Mouse (Mus musculus) neural tube, embryonic 13.5 days (tissue): ENCODE measurements at regions not wholly inside any gene's neighbourhood (a gene's known extent, or its start where the extent isn't known, plus 50 kb on each side); places are given as distances from the start of the nearest gene placed in this dataset.

Experiments used
- ATAC-seq: fragments of 200-750 bp; cut with Nextera tagmentation; 2 replicates; pipeline ENCODE4 v1.8.0; 2017; ENCODE audit warnings: low read depth, mild to moderate bottlenecking, moderate TSS enrichment, moderate library complexity
- H3K27ac ChIP-seq: fragments of 300-500 bp; sonication (generic); replicated peaks from 2 replicates; pipeline ENCODE4 v1.5.1; 2015; ENCODE audit warnings: moderate library complexity, mild to moderate bottlenecking, inconsistent platforms
- H3K27me3 ChIP-seq: fragments of 300-500 bp; sonication (generic); 2 replicates; pipeline ENCODE4 v1.6.1; 2015; ENCODE audit warnings: mild to moderate bottlenecking, inconsistent platforms
- H3K36me3 ChIP-seq: fragments of 300-500 bp; sonication (generic); 2 replicates; pipeline ENCODE4 v1.6.1; 2015; ENCODE audit warnings: mild to moderate bottlenecking, inconsistent platforms
- H3K4me1 ChIP-seq: fragments of 300-500 bp; sonication (generic); replicated peaks from 2 replicates; pipeline ENCODE4 v1.6.1; 2015; ENCODE audit warnings: inconsistent platforms
- H3K4me2 ChIP-seq: fragments of 300-500 bp; sonication (generic); 2 replicates; pipeline ENCODE4 v1.6.1; 2015; ENCODE audit warnings: inconsistent platforms, mild to moderate bottlenecking, moderate library complexity
- H3K4me3 ChIP-seq: fragments of 300-500 bp; sonication (generic); 2 replicates; pipeline ENCODE4 v1.5.1; 2015; ENCODE audit warnings: mild to moderate bottlenecking, inconsistent platforms
- H3K9ac ChIP-seq: fragments of 300-500 bp; sonication (generic); 2 replicates; pipeline ENCODE4 v1.6.1; 2015; ENCODE audit warnings: moderate library complexity, mild to moderate bottlenecking, inconsistent platforms
- H3K9me3 ChIP-seq: fragments of 300-500 bp; sonication (generic); 2 replicates; pipeline ENCODE4 v1.6.1; 2016; ENCODE audit warnings: inconsistent platforms
- WGBS: fragments of 180-500 bp; shearing (Covaris S2); methylation state at CpG from one replicate; pipeline ENCODE4 v1.1.7; 2015; 5-methylcytosine and 5-hydroxymethylcytosine counted together

DNA sequence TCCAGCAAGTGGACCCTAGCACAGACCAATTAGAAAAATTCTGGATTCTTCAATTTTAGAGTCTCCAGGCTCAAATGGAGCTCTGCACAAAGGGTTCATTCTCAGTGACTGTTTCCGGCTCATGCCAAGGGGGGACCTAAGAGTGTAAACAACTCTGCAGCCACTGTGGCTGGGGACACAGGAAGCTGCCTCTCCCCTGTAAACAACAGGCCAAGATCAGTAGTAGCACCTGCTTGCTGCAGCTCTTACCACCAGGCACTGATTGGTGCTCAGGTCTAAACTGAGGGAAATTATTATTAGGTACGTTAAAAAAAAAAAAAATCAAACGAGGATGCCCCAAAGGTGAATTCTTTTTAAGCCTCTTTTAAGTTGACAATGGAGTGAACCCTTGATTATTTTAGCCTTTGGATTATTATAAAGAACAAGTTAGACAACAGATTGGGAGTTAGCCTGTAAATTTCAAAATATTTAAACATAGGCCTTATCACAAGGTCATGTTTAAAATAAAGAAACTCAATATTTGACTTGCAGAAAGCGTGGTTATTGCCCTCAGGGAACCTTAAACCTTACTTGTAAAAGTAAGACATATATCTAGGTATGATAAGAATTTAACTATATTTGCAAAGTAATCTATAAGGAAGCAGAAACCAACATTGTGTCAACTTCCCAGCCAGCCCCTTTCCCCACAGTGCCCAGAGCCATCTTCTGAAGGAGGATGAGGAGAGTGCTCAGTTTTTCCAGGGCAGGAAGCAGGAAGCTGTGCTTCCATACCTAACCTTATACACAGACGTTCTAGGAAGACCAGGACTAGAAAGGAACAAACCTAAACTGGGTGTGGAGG lies 104.2 kb upstream of the Fut8 start:
- WGBS = 82% methylated on average over 5 of the region's 5 CpGs
- H3K4me3 ChIP-seq = no peak overlapping the region

DNA sequence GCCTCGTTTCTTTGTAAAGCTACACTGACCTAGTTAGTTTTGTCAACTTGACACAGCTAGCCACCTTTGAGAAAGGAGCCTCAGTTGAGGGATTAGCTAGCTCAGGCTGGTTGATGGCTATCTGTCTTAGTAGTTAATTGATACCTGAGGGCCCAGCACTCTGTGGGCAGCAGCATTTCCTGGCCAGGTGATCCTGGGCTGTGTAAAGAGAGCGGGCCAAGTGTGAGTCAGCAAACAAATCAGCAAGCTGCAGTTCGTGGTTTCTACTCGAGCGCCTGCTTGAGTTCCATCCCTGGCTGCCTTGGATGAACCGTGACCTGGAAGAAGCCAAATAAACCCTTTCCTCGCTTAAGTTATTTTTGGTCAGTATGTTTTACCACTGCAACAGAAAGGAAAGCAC lies 106.6 kb upstream of the Fut8 start:
- no peak overlapping the region for H3K4me2 ChIP-seq
- no peak overlapping the region for H3K27ac ChIP-seq
- no peaks in the 10 kb centered on the region for H3K36me3 ChIP-seq
- no peaks in the 10 kb centered on the region for H3K4me1 ChIP-seq
- H3K9me3 ChIP-seq = 0 out of 2 replicates have a peak, but pooled peaks cover 3% of the 10 kb centered on the region
- WGBS = 82% methylated on average over 7 of the region's 7 CpGs
- H3K9ac ChIP-seq = no peak overlapping the region
- ATAC-seq = no peak
- H3K27me3 ChIP-seq = no peaks in the 10 kb centered on the region
- no peak overlapping the region for H3K4me3 ChIP-seq

More for the DNA sequence above, 104.2 kb upstream of the Fut8 start:
- H3K27ac ChIP-seq = no peak overlapping the region
- H3K4me1 ChIP-seq = no peaks in the 10 kb centered on the region
- no peaks in the 10 kb centered on the region for H3K27me3 ChIP-seq
- H3K4me2 ChIP-seq = no peak overlapping the region
- no peaks in the 10 kb centered on the region for H3K9me3 ChIP-seq
- ATAC-seq = no peak
- H3K36me3 ChIP-seq = no peaks in the 10 kb centered on the region
- no peak overlapping the region for H3K9ac ChIP-seq

DNA sequence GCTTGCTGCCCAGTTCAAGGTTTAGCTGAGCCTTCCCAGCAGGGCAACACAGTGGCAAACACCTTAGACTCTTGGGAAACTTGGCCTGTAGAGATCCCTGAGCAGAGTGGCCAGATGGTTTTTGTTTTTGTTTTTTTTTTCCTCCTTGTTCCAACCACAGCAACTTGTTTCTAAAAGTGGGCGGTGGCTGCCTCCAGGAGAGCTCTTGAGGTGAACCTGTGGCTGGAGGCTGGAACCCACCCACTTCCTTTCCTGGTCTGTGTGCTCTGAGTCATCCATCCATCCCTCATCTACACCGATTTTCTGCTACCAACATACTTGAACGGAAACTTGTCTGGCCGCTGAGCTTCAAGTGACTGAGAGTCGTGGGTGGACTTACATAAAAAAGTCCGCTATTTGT lies 107.4 kb upstream of the Fut8 start:
- Histone ChIP-seq H3K4me2 (no peak overlapping the region), H3K9ac (no peak overlapping the region), H3K27ac (no peak overlapping the region), H3K9me3 (0 out of 2 replicates have a peak, but pooled peaks cover 3% of the 10 kb centered on the region), H3K36me3 (no peaks in the 10 kb centered on the region), H3K27me3 (no peaks in the 10 kb centered on the region), H3K4me1 (no peaks in the 10 kb centered on the region), H3K4me3 (no peak overlapping the region)
- WGBS = 83% methylated on average over 6 of the region's 6 CpGs
- ATAC-seq = no peak

DNA sequence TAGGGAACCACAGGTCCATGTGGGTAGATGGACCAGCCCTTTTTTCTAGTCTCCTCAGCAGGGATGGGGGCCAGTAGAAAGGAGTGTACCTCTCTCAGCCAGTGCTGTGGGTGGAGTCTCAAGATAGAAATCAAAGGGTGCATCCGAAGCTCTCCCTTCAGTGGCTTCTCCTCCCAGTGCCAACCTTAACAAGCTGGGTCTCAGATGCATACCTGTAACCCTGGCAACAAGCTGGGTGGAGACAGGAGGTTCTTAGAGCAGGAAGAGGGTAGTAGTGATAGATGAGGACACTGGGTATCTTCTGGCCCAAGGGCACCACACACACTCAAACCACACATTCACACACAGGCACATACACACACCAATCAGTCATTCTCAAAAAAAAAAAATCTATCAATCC lies 113.7 kb upstream of the Fut8 start:
- Histone ChIP-seq H3K27me3 (no peaks in the 10 kb centered on the region), H3K9me3 (0 out of 2 replicates have a peak, but pooled peaks cover 3% of the 10 kb centered on the region), H3K27ac (no peak overlapping the region), H3K9ac (no peak overlapping the region), H3K36me3 (no peaks in the 10 kb centered on the region), H3K4me2 (no peak overlapping the region), H3K4me1 (no peaks in the 10 kb centered on the region), H3K4me3 (no peak overlapping the region)
- 35% methylated on average over 1 of the region's 1 CpGs for WGBS
- ATAC-seq = no peak

DNA sequence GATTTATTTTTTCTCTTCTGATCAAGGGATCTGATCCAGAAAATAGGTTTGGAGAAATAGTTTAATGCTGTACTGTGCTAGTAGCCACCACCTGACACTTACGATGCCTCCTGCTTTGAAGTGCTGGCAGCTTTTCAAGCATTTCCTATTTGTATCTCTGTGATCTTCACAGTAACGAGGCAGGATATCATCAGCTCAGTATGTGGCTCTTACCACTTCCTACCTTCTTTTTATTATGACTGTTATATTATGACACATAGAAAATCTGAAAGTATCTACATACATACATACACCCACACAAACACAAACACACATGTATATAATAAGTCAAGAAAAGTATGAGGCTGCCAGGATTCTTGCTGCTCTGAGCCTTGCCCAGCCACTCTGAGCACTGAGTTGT lies 124.4 kb upstream of the Fut8 start:
- WGBS = 83% methylated on average over 2 of the region's 2 CpGs

DNA sequence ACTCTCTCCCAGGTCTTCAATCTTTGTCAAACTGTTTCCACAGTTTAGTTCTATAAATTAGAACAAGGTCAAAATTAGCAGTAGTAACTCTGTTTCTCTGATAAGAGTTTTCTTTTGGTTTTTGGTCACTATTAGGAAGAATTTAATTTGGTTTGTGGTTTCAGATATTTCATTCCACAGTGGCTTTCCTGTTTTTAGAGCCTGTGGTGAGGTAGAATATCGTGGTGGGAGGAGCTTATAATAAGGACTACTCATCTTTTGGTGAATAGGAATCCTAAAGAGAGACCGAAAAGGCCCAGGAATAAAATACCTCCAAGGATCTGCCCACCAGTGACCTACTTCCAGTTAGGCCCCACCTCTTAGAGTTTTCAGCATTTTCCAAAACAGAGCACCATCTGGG lies 125.8 kb upstream of the Fut8 start:
- peaks cover 3% of the 10 kb centered on the region; the same call in 1 of the 2 replicates for H3K9me3 ChIP-seq
- no peak overlapping the region for H3K9ac ChIP-seq
- H3K4me2 ChIP-seq = no peak overlapping the region
- H3K36me3 ChIP-seq = no peaks in the 10 kb centered on the region
- no peaks in the 10 kb centered on the region for H3K27me3 ChIP-seq
- H3K4me3 ChIP-seq = no peak overlapping the region
- H3K27ac ChIP-seq = no peak overlapping the region
- no peaks in the 10 kb centered on the region for H3K4me1 ChIP-seq
- no peak for ATAC-seq
- WGBS = 75% methylated on average over 2 of the region's 2 CpGs

More for the DNA sequence above, 124.4 kb upstream of the Fut8 start:
- Histone ChIP-seq H3K4me3 (no peak overlapping the region), H3K9me3 (peaks cover 3% of the 10 kb centered on the region; the same call in 1 of the 2 replicates), H3K9ac (no peak overlapping the region), H3K4me2 (no peak overlapping the region), H3K4me1 (no peaks in the 10 kb centered on the region), H3K27me3 (no peaks in the 10 kb centered on the region), H3K27ac (no peak overlapping the region), H3K36me3 (no peaks in the 10 kb centered on the region)
- no peak for ATAC-seq

DNA sequence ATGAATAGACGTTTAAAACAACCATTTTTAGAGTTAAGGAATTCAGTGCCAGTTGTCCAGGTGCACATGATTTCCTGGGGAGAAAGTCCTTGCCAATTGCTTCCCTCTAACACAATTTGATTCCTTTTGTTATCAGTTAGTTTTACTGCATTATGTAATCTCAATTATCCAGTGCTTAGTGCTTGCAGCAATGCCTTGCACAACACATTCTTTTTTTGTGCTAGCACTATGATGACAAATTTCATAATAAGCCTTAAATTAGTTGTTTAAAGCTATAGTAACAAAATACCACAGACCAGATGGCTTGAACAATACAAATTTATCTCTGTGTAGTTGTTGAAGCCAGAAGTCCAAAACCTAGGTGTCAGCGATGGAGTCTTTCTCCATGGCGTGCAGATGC lies 130.7 kb upstream of the Fut8 start:
- Histone ChIP-seq H3K27me3 (no peaks in the 10 kb centered on the region), H3K9ac (no peak overlapping the region), H3K4me2 (no peak overlapping the region), H3K27ac (no peak overlapping the region), H3K4me3 (no peak overlapping the region), H3K4me1 (no peaks in the 10 kb centered on the region), H3K36me3 (no peaks in the 10 kb centered on the region), H3K9me3 (peaks cover 3% of the 10 kb centered on the region; the same call in 1 of the 2 replicates)
- 89% methylated on average over 3 of the region's 3 CpGs for WGBS
- ATAC-seq = no peak

DNA sequence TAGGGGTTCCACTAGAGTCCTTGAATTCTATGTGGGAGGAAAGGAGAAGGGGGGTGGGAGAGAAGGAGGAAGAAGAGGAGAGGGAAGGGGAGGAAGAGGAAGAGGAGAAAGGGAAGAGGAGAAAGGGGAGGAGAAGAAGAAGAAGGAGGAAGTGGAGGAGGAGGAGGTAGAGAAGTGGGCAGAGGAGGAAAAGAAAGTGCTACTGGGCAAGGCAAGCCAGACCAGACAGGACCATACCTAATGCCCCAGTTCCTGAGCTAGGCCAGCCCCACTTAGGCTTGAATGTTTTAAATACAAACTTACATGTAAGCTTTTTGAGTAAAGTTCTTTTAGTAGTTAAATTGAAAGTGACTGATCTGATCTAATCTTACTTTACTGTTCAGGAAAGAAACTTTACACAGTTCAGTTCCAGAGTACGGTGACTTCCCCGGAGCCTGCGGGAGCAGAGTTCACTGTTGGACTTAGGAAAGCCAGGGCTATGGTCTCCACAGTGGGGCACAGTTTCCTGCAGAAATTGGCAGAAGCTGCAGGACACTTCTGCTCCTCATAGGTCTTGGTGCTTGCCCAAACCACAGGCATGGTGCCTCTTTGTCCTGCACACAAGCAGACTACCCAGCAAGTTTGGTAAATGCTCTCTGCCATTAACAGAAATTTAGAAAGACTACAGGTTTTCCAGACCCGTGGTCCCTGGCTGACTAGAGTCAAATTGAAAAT lies 131.9 kb upstream of the Fut8 start:
- H3K9ac ChIP-seq = no peak overlapping the region
- WGBS = 85% methylated on average over 4 of the region's 4 CpGs

DNA sequence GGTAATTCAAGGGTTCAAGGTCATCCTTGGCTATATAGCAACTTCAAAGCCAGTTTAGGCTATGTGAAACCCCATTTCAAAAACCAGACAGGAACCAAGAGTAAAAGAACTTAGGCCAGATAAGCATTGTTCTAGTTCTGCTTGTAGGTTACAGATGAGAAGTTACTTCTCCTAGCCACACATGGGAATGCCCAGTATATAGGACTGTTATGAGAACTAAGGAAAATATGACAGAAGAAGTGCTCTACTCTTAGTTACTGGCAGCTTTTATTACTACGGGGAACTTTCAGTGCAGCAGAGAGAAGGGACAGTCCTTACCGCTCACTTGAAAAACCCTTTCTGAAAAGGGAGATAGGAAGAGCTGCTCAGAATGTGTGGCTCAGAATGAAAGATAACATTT lies 137.4 kb upstream of the Fut8 start:
- Histone ChIP-seq H3K4me1 (no peaks in the 10 kb centered on the region), H3K4me2 (no peak overlapping the region), H3K27me3 (no peaks in the 10 kb centered on the region), H3K4me3 (no peak overlapping the region), H3K27ac (no peak overlapping the region), H3K9ac (no peak overlapping the region), H3K9me3 (no peaks in the 10 kb centered on the region), H3K36me3 (no peaks in the 10 kb centered on the region)
- WGBS = 97% methylated on average over 2 of the region's 2 CpGs
- ATAC-seq = no peak

More for the DNA sequence above, 131.9 kb upstream of the Fut8 start:
- Histone ChIP-seq H3K36me3 (no peaks in the 10 kb centered on the region), H3K4me1 (no peaks in the 10 kb centered on the region), H3K9me3 (no peaks in the 10 kb centered on the region), H3K4me2 (no peak overlapping the region), H3K27ac (no peak overlapping the region), H3K27me3 (no peaks in the 10 kb centered on the region), H3K4me3 (no peak overlapping the region)
- no peak for ATAC-seq

DNA sequence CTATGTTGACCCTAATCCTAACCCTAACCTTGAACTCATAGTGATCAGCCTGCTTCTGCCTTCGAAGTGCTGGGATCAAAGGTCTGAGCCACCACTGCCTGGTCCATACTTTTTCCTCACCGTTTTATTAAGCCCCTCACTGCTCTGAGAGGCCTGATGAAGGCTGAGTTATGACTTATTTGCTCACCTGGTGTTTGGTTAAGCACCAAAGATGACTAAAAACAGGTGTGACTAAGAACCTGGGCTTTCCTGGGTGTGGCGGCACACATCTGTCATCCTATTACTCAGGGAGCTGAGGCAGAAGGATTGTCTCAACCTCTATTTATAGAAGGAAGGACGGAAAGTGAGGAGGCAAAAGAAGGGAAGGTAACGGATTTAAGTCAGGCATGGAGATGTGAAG lies 137.5 kb upstream of the Max start:
- H3K4me2 ChIP-seq = no peak overlapping the region
- H3K9me3 ChIP-seq = no peaks in the 10 kb centered on the region
- H3K27ac ChIP-seq = no peak overlapping the region
- ATAC-seq = no peak
- no peaks in the 10 kb centered on the region for H3K4me1 ChIP-seq
- no peaks in the 10 kb centered on the region for H3K36me3 ChIP-seq
- no peaks in the 10 kb centered on the region for H3K27me3 ChIP-seq
- no peak overlapping the region for H3K4me3 ChIP-seq
- H3K9ac ChIP-seq = no peak overlapping the region
- 90% methylated on average over 5 of the region's 5 CpGs for WGBS

DNA sequence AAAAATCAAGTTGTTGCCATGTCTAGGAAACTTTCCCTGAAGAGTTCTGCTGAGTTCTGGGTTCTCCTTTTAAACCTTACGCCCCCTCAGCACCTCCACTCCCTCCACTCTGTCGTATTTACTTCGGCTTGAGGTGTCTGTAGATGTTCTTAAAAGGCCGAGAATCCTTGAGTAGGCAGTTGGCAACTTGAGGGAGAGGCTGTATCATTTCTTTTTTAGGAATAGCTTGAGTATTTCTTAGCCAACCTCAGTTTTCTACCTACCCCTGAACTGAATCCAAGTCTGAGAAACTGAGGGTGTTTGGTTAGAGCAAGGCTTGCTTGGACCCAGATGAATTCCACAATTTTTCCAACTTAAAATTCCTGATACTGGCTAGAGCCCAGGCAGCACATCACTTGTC lies 136.8 kb upstream of the Max start:
- H3K4me1 ChIP-seq = no peaks in the 10 kb centered on the region
- H3K9ac ChIP-seq = no peak overlapping the region
- H3K4me3 ChIP-seq = no peak overlapping the region
- 91% methylated on average over 4 of the region's 4 CpGs for WGBS
- no peaks in the 10 kb centered on the region for H3K27me3 ChIP-seq
- no peak overlapping the region for H3K4me2 ChIP-seq
- ATAC-seq = no peak
- no peaks in the 10 kb centered on the region for H3K9me3 ChIP-seq
- no peaks in the 10 kb centered on the region for H3K36me3 ChIP-seq
- H3K27ac ChIP-seq = no peak overlapping the region

DNA sequence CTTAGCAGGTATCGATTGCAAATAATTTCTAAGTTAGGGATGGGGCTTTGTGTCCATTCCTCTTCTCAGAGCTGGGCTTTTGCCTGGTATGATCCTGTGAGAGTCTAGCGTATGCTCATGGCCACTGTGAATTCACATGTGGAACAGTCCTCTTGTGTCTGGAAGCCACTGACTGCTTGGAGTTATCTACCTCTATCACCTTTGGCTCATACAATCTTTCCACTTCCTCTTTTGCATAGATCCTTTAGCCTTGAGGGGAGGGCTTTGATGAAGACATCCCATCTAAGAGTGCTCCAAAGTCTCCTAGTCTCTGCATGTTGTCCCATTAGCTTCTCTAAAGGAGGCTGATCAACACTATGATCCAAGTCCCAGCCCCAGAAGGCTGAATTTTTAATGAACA lies 135.8 kb upstream of the Max start:
- no peaks in the 10 kb centered on the region for H3K27me3 ChIP-seq
- no peak overlapping the region for H3K9ac ChIP-seq
- no peaks in the 10 kb centered on the region for H3K36me3 ChIP-seq
- no peak for ATAC-seq
- H3K27ac ChIP-seq = no peak overlapping the region
- 99% methylated on average over 2 of the region's 2 CpGs for WGBS
- no peak overlapping the region for H3K4me2 ChIP-seq
- no peak overlapping the region for H3K4me3 ChIP-seq
- H3K4me1 ChIP-seq = no peaks in the 10 kb centered on the region; the same call in 1 of the 2 replicates
- no peaks in the 10 kb centered on the region for H3K9me3 ChIP-seq
